In genomic region chr8:95377863-95378291, GRCm38 (mm10) we compare ENCODE assay signal across 10 mouse cellular contexts. TPM values are rescaled to one million over a fixed set of nuclear protein-coding genes. Genes with fewer than 3 reads are reported as not detected.
DNase-seq lines count a peak whose midpoint lies in the region; ATAC-seq and TF ChIP-seq lines count a peak whose summit lies in the region.
"Had no signal": no experiment of that assay in that cellular context is flagged by ENCODE, and none has a peak within 500 bp of the region (broad histone marks: within the 10 kb centered on the region; RNA-seq: fewer than 3 reads in every experiment).

No protein-coding gene starts in this region.

- no peaks in the 10 kb centered on the region for H3K27me3 ChIP-seq in forebrain, embryonic 15.5 days
- no peaks in the 10 kb centered on the region for H3K27me3 ChIP-seq in forebrain, embryonic 11.5 days (ENCODE audit: control insufficient read depth, insufficient read depth, low read length)
- no peaks in the 10 kb centered on the region for H3K27me3 ChIP-seq in heart, embryonic 14.5 days (ENCODE audit: control insufficient read depth, insufficient read depth, low read length)
- H3K27me3 ChIP-seq in hindbrain, postnatal 0 days (ENCODE audit: insufficient read depth, low read length): no peaks in the 10 kb centered on the region
- H3K27me3 ChIP-seq: embryonic facial prominence, embryonic 12.5 days; limb, embryonic 12.5 days had no signal

- H3K9ac ChIP-seq in forebrain, embryonic 15.5 days (replicated peaks): no peak overlapping the region
- H3K9ac ChIP-seq in forebrain, embryonic 11.5 days (ENCODE audit: low read length): no peak overlapping the region
- peak overlapping the region; percentile 39 for H3K9ac ChIP-seq in heart, embryonic 14.5 days (ENCODE audit: low read length)
- H3K9ac ChIP-seq in hindbrain, postnatal 0 days (replicated peaks; ENCODE audit: low read length): no peak overlapping the region
- H3K9ac ChIP-seq: embryonic facial prominence, embryonic 12.5 days; limb, embryonic 12.5 days had no signal

- H3K4me3 ChIP-seq in forebrain, embryonic 15.5 days: no peak overlapping the region
- no peak overlapping the region for H3K4me3 ChIP-seq in forebrain, embryonic 11.5 days (ENCODE audit: low read depth, low read length)
- H3K4me3 ChIP-seq in heart, embryonic 14.5 days (ENCODE audit: control insufficient read depth in 1 of 2, insufficient read depth in 1 of 2, low read depth in 1 of 2, low read length in 2 of 2): no peak overlapping the region
- H3K4me3 ChIP-seq in hindbrain, postnatal 0 days (ENCODE audit: low read length): no peak overlapping the region
- H3K4me3 ChIP-seq: embryonic facial prominence, embryonic 12.5 days; limb, embryonic 12.5 days had no signal

- no peaks in the 10 kb centered on the region for H3K9me3 ChIP-seq in forebrain, embryonic 15.5 days
- no peaks in the 10 kb centered on the region for H3K9me3 ChIP-seq in forebrain, embryonic 11.5 days (ENCODE audit: control insufficient read depth, low read length)
- 0 out of 2 replicates have a peak, but pooled peaks cover 3% of the 10 kb centered on the region for H3K9me3 ChIP-seq in heart, embryonic 14.5 days (ENCODE audit: control insufficient read depth, low read length)
- no peaks in the 10 kb centered on the region for H3K9me3 ChIP-seq in hindbrain, postnatal 0 days (ENCODE audit: low read length)
- H3K9me3 ChIP-seq: embryonic facial prominence, embryonic 12.5 days; limb, embryonic 12.5 days had no signal

- H3K27ac ChIP-seq in forebrain, embryonic 15.5 days (replicated peaks): no peak overlapping the region
- H3K27ac ChIP-seq in forebrain, embryonic 11.5 days (ENCODE audit: low read depth, low read length): no peak overlapping the region
- H3K27ac ChIP-seq in heart, embryonic 14.5 days (replicated peaks in 1 of 2; ENCODE audit: control insufficient read depth in 1 of 2, insufficient read depth in 1 of 2, low read depth in 2 of 2, low read length in 2 of 2): peak overlapping the region; percentile 74 to 86
- no peak overlapping the region for H3K27ac ChIP-seq in hindbrain, postnatal 0 days
- H3K27ac ChIP-seq: embryonic facial prominence, embryonic 12.5 days; limb, embryonic 12.5 days had no signal

- DNase-seq in forebrain, embryonic 11.5 days (ENCODE audit: low spot score): no peak
- DNase-seq in kidney, postnatal 14 days: peak; percentile 62
- DNase-seq in skeletal muscle tissue, adult 2 months (ENCODE audit: low read depth, low spot score): peak; percentile 79
- DNase-seq in hindbrain, postnatal 0 days (ENCODE audit: low spot score): no peak
- DNase-seq in layer of hippocampus, postnatal 14 days (ENCODE audit: low spot score in 2 of 2): no peak
- no peak for DNase-seq in testis, postnatal 14 days (ENCODE audit: low spot score)

- WGBS in forebrain, embryonic 15.5 days: 60% methylated on average over 7 of the region's 7 CpGs
- WGBS in forebrain, embryonic 11.5 days: 67% methylated on average over 7 of the region's 7 CpGs
- WGBS in heart, embryonic 14.5 days: 5% methylated on average over 7 of the region's 7 CpGs
- 46% methylated on average over 7 of the region's 7 CpGs for WGBS in hindbrain, postnatal 0 days

- H3K36me3 ChIP-seq in forebrain, embryonic 15.5 days: no peaks in the 10 kb centered on the region
- no peaks in the 10 kb centered on the region for H3K36me3 ChIP-seq in forebrain, embryonic 11.5 days (ENCODE audit: control insufficient read depth, insufficient read depth, low read length)
- H3K36me3 ChIP-seq in heart, embryonic 14.5 days (ENCODE audit: control insufficient read depth, insufficient read depth, low read length): peaks cover 27% of the 10 kb centered on the region
- no peaks in the 10 kb centered on the region for H3K36me3 ChIP-seq in hindbrain, postnatal 0 days (ENCODE audit: insufficient read depth, low read length)
- H3K36me3 ChIP-seq: embryonic facial prominence, embryonic 12.5 days; limb, embryonic 12.5 days had no signal

- TF ChIP-seq CTCF in hindbrain, postnatal 0 days (IDR thresholded peaks at IDR 0.05; ENCODE audit: low read depth): no peak

- H3K4me1 ChIP-seq in forebrain, embryonic 15.5 days: no peaks in the 10 kb centered on the region
- H3K4me1 ChIP-seq in forebrain, embryonic 11.5 days (replicated peaks; ENCODE audit: control insufficient read depth, insufficient read depth, low read length): no peaks in the 10 kb centered on the region
- H3K4me1 ChIP-seq in heart, embryonic 14.5 days (ENCODE audit: control insufficient read depth in 2 of 2, insufficient read depth in 2 of 2, low read length in 2 of 2): peaks cover 24 to 43% of the 10 kb centered on the region in 2 experiments
- no peaks in the 10 kb centered on the region for H3K4me1 ChIP-seq in hindbrain, postnatal 0 days (ENCODE audit: insufficient read depth, low read length)

- 0 out of 2 replicates have a peak, but pooled peaks have one; percentile 29 for ATAC-seq in forebrain, embryonic 15.5 days (replicated peaks)
- no peak for ATAC-seq in forebrain, embryonic 11.5 days (replicated peaks; ENCODE audit: low FRiP score)
- peak; percentile 50 for ATAC-seq in heart, embryonic 14.5 days (ENCODE audit: insufficient number of reproducible peaks, insufficient read depth, low FRiP score, low read depth)
- no peak for ATAC-seq in hindbrain, postnatal 0 days

- no peak overlapping the region for H3K4me2 ChIP-seq in forebrain, embryonic 15.5 days (replicated peaks)
- no peak overlapping the region for H3K4me2 ChIP-seq in forebrain, embryonic 11.5 days (ENCODE audit: low read depth, low read length, severe bottlenecking)
- H3K4me2 ChIP-seq in heart, embryonic 14.5 days (ENCODE audit: low read length): peak overlapping the region; percentile 28
- no peak overlapping the region for H3K4me2 ChIP-seq in hindbrain, postnatal 0 days (ENCODE audit: low read depth, low read length)
- H3K4me2 ChIP-seq: embryonic facial prominence, embryonic 12.5 days; limb, embryonic 12.5 days had no signal

RNA-seq across cellular contexts. Expression of gene Mmp15, which starts 25.8 kb away (rescaled TPM):
- polyA plus RNA-seq in forebrain, embryonic 15.5 days (2015; fragmentation: Nextera tagmentation; extraction: Ambion mirVana): 13.8 and 15.0 TPM in 2 replicates
- 20.6 and 21.0 TPM in 2 replicates for polyA plus RNA-seq in forebrain, embryonic 11.5 days (2014; fragmentation: Nextera tagmentation; extraction: Ambion mirVana)
- 49.7 and 58.5 TPM in 2 replicates for polyA plus RNA-seq in heart, embryonic 14.5 days (2014; fragmentation: Nextera tagmentation; extraction: Ambion mirVana)
- total RNA-seq in hindbrain, postnatal 0 days (2014; rRNA removed): 72.9 and 80.6 TPM in 2 replicates
- 14.0 and 14.2 TPM in 2 replicates for polyA plus RNA-seq in hindbrain, postnatal 0 days (2015; fragmentation: Nextera tagmentation; extraction: Ambion mirVana)
- total RNA-seq in layer of hippocampus, postnatal 14 days (2021): 10 to 100 TPM; 29.8 to 33.8 TPM

RNA-seq across cellular contexts. Expression of gene Usb1, which starts 45.8 kb away (rescaled TPM):
- 44.4 and 45.9 TPM in 2 replicates for polyA plus RNA-seq in forebrain, embryonic 15.5 days (2015; fragmentation: Nextera tagmentation; extraction: Ambion mirVana)
- polyA plus RNA-seq in forebrain, embryonic 11.5 days (2014; fragmentation: Nextera tagmentation; extraction: Ambion mirVana): 43.1 and 46.5 TPM in 2 replicates
- 24.9 and 26.1 TPM in 2 replicates for polyA plus RNA-seq in heart, embryonic 14.5 days (2014; fragmentation: Nextera tagmentation; extraction: Ambion mirVana)
- 22.8 and 68.5 TPM in 2 replicates for total RNA-seq in hindbrain, postnatal 0 days (2014; rRNA removed)
- polyA plus RNA-seq in hindbrain, postnatal 0 days (2015; fragmentation: Nextera tagmentation; extraction: Ambion mirVana): 25.6 and 25.9 TPM in 2 replicates
- 10 to 100 TPM; 16.0 to 18.6 TPM for total RNA-seq in layer of hippocampus, postnatal 14 days (2021)

RNA-seq across cellular contexts. Expression of gene Zfp319, which starts 46.1 kb away (rescaled TPM):
- 18.6 and 19.8 TPM in 2 replicates for polyA plus RNA-seq in forebrain, embryonic 15.5 days (2015; fragmentation: Nextera tagmentation; extraction: Ambion mirVana)
- 14.6 and 15.0 TPM in 2 replicates for polyA plus RNA-seq in forebrain, embryonic 11.5 days (2014; fragmentation: Nextera tagmentation; extraction: Ambion mirVana)
- 5.2 and 5.3 TPM in 2 replicates for polyA plus RNA-seq in heart, embryonic 14.5 days (2014; fragmentation: Nextera tagmentation; extraction: Ambion mirVana)
- total RNA-seq in hindbrain, postnatal 0 days (2014; rRNA removed): 18.3 and 21.0 TPM in 2 replicates
- polyA plus RNA-seq in hindbrain, postnatal 0 days (2015; fragmentation: Nextera tagmentation; extraction: Ambion mirVana): 9.2 and 10.5 TPM in 2 replicates
- 10 to 100 TPM; 15.3 to 16.6 TPM for total RNA-seq in layer of hippocampus, postnatal 14 days (2021)

RNA-seq across cellular contexts. Expression of gene Cfap20, which starts 56.8 kb away (rescaled TPM):
- 131 and 141 TPM in 2 replicates for polyA plus RNA-seq in forebrain, embryonic 15.5 days (2015; fragmentation: Nextera tagmentation; extraction: Ambion mirVana)
- polyA plus RNA-seq in forebrain, embryonic 11.5 days (2014; fragmentation: Nextera tagmentation; extraction: Ambion mirVana): 145 and 147 TPM in 2 replicates
- polyA plus RNA-seq in heart, embryonic 14.5 days (2014; fragmentation: Nextera tagmentation; extraction: Ambion mirVana): 184 and 195 TPM in 2 replicates
- 72.3 and 74.5 TPM in 2 replicates for total RNA-seq in hindbrain, postnatal 0 days (2014; rRNA removed)
- 126 and 127 TPM in 2 replicates for polyA plus RNA-seq in hindbrain, postnatal 0 days (2015; fragmentation: Nextera tagmentation; extraction: Ambion mirVana)
- total RNA-seq in layer of hippocampus, postnatal 14 days (2021): 10 to 100 TPM; 58.5 to 62.5 TPM

Comparison
In these comparisons a context has a peak if more than half of its experiments do, and no peak if none do; other contexts are left out.
1. ATAC-seq: peak in forebrain, embryonic 15.5 days (single experiment) and heart, embryonic 14.5 days (single experiment); none in forebrain, embryonic 11.5 days (single experiment) and hindbrain, postnatal 0 days (single experiment).
2. H3K27ac ChIP-seq: peak in heart, embryonic 14.5 days (2 of 2); none in forebrain, embryonic 15.5 days (single experiment), forebrain, embryonic 11.5 days (single experiment) and hindbrain, postnatal 0 days (single experiment).
3. DNase-seq: peak in kidney, postnatal 14 days (single experiment) and skeletal muscle tissue, adult 2 months (single experiment); none in forebrain, embryonic 11.5 days (single experiment), hindbrain, postnatal 0 days (single experiment), layer of hippocampus, postnatal 14 days (0 of 2) and testis, postnatal 14 days (single experiment).